Mouse (Mus musculus) activated CD4-positive, CD25-positive, alpha-beta regulatory T cell, adult 9 weeks (primary cell): ENCODE measurements around the gene Tsr1. TPM values are rescaled to one million over a fixed set of nuclear protein-coding genes. Genes with fewer than 3 reads are reported as not detected.

ENCODE experiments used
- polyA plus RNA-seq: library from polyadenylated mRNA; unstranded; fragments of 100-300 nt; shearing (Covaris generic); gene quantifications from one replicate; pipeline ENCODE4 v1.2.1, GENCODE M21; 2017

Gene Tsr1
- 63.6 TPM for polyA plus RNA-seq

GRCm38 (mm10) chr11:74897678-74898516, at the start of gene Tsr1:
Gene Tsr1 (plus strand): TSS chr11:74898071.

GRCm38 (mm10) chr11:74896901-74897677, 782 bp upstream of the Tsr1 start, which contains the start of gene Sgsm2:
Gene Sgsm2 (minus strand): TSS chr11:74897060.

GRCm38 (mm10) chr11:74925577-74926387, 27.9 kb downstream of the Tsr1 start, which contains the start of the genes Smg6 and Srr:
Gene Smg6 (plus strand): TSS chr11:74925823.
Gene Srr (minus strand): TSS chr11:74925948.

Other genes starting within 250 kb of the Tsr1 start
- gene Cluh, start 248.6 kb upstream of the Tsr1 start, polyA plus RNA-seq, result 7.6 TPM
- 78.0 TPM for gene Pafah1b1, start 173.4 kb upstream of the Tsr1 start, polyA plus RNA-seq
- gene Mettl16, start 127.2 kb upstream of the Tsr1 start, polyA plus RNA-seq, result 48.8 TPM
- 7.1 TPM for gene Mnt, start 67.2 kb upstream of the Tsr1 start, polyA plus RNA-seq
- gene Sgsm2, start 1.0 kb upstream of the Tsr1 start, polyA plus RNA-seq, result 1.7 TPM
- gene Smg6, start 27.8 kb downstream of the Tsr1 start, polyA plus RNA-seq, result 40.0 TPM
- gene Srr, start 27.9 kb downstream of the Tsr1 start, polyA plus RNA-seq, result 11.8 TPM